Mouse (Mus musculus): ENCODE results near the gene Qrsl1. TPM values are rescaled to one million over a fixed set of nuclear protein-coding genes. Genes with fewer than 3 reads are reported as not detected.

The Qrsl1 gene
- polyA plus RNA-seq, 1 experiment from 2014 or later, result 18.0 TPM

GRCm38 (mm10) chr10:43827958-43828685 lies 73.4 kb downstream of the Qrsl1 start:
- WGBS, result 94% methylated on average over 10 of the region's 10 CpGs
- Histone ChIP-seq H3K27ac (replicated peaks; ENCODE audit: low read depth, low read length) (no peak overlapping the region), H3K27me3 (replicated peaks; ENCODE audit: control insufficient read depth, insufficient read depth, low read length) (no peaks in the 10 kb centered on the region), H3K4me2 (ENCODE audit: low read depth, low read length) (no peak overlapping the region), H3K9ac (ENCODE audit: low read depth, low read length) (no peak overlapping the region), H3K9me3 (ENCODE audit: control insufficient read depth, low read length) (peaks cover 5% of the 10 kb centered on the region; the same call in 1 of the 2 replicates), H3K36me3 (ENCODE audit: control insufficient read depth, insufficient read depth, low read length) (no peaks in the 10 kb centered on the region), H3K4me3 (ENCODE audit: low read depth, low read length) (no peak overlapping the region), H3K4me1 (ENCODE audit: control insufficient read depth, insufficient read depth, low read length) (0 out of 2 replicates have a peak, but pooled peaks cover 6% of the 10 kb centered on the region)
- DNase-seq (ENCODE audit: low spot score) (no peak), ATAC-seq (ENCODE audit: low read depth) (no peak)

DNA sequence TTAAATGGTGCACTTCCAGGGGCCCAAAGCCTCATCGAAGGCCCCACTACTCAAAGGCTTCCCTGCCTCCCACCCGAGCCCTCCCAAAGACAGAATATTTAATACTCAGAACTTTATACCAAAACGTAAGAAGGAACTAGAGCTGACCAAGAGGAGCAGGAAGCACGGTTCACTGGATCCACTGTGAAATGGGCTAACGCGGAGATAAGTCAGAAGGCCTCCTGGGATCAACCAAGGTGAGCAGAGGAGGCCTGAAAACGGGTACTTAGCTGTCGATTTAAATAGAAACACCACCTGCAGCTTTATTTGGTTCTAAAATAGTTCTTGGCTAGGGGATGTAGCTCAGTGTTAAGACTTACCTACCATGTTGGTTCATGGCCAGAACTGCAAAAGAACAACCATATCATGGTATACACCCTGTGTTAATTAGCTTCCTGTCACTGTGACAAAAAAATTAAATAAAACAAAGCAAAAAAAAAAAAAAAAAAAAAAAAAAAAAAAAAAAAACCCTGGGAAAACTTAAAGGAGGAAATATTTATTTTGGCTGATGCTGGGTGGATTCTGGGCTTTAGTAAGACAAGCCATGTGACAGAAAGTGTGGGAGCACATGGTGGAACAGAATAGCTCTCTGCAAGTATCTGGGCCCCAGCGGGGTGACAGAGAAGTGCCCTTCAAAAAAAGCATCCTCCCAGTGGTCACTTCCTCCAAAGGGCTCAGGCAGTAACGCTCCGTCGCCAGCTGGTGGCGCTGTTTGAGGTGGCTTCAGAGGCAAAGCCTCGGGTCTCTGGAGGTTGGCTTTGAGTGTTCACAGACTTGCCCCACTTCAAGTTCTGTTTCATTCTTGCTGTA lies 74.5 kb downstream of the Qrsl1 start:
- H3K27me3 ChIP-seq (replicated peaks; ENCODE audit: control insufficient read depth, insufficient read depth, low read length), result no peaks in the 10 kb centered on the region
- DNase-seq (ENCODE audit: low spot score) (no peak), ATAC-seq (ENCODE audit: low read depth) (no peak)
- no peak overlapping the region for H3K9ac ChIP-seq (ENCODE audit: low read depth, low read length)
- no peak overlapping the region for H3K27ac ChIP-seq (replicated peaks; ENCODE audit: low read depth, low read length)
- peaks cover 5% of the 10 kb centered on the region; the same call in 1 of the 2 replicates for H3K9me3 ChIP-seq (ENCODE audit: control insufficient read depth, low read length)
- 0 out of 2 replicates have a peak, but pooled peaks cover 6% of the 10 kb centered on the region for H3K4me1 ChIP-seq (ENCODE audit: control insufficient read depth, insufficient read depth, low read length)
- no peak overlapping the region for H3K4me3 ChIP-seq (ENCODE audit: low read depth, low read length)
- 77% methylated on average over 14 of the region's 14 CpGs for WGBS
- no peaks in the 10 kb centered on the region for H3K36me3 ChIP-seq (ENCODE audit: control insufficient read depth, insufficient read depth, low read length)
- no peak overlapping the region for H3K4me2 ChIP-seq (ENCODE audit: low read depth, low read length)

GRCm38 (mm10) chr10:43825696-43826095 lies 75.8 kb downstream of the Qrsl1 start:
- ATAC-seq (ENCODE audit: low read depth), result no peak
- Histone ChIP-seq H3K9me3 (ENCODE audit: control insufficient read depth, low read length) (peaks cover 5% of the 10 kb centered on the region; the same call in 1 of the 2 replicates), H3K4me3 (ENCODE audit: low read depth, low read length) (no peak overlapping the region), H3K27me3 (replicated peaks; ENCODE audit: control insufficient read depth, insufficient read depth, low read length) (no peaks in the 10 kb centered on the region), H3K9ac (ENCODE audit: low read depth, low read length) (no peak overlapping the region), H3K27ac (replicated peaks; ENCODE audit: low read depth, low read length) (no peak overlapping the region), H3K36me3 (ENCODE audit: control insufficient read depth, insufficient read depth, low read length) (no peaks in the 10 kb centered on the region), H3K4me2 (ENCODE audit: low read depth, low read length) (no peak overlapping the region), H3K4me1 (ENCODE audit: control insufficient read depth, insufficient read depth, low read length) (0 out of 2 replicates have a peak, but pooled peaks cover 6% of the 10 kb centered on the region)
- no peak for DNase-seq (ENCODE audit: low spot score)
- 91% methylated on average over 6 of the region's 6 CpGs for WGBS

DNA sequence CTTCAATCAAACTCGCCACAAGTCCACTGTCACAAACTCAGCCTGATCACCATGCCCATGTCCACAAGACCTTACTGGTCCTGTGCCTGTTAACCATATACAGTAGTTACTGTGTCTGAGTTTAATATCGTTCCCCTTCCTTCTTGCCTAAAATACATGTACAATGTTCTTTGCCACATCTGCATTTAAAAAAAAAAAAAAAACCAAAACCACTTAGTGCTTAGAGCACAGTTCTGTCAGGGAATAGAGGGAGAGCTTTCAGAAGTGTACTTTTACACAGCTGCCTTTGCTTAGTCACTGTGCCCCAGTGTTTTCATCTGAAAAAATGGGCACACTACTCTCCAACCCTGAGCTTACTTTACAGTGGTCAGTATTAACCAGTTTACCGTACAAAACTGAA lies 76.8 kb downstream of the Qrsl1 start:
- Histone ChIP-seq H3K4me3 (ENCODE audit: low read depth, low read length) (no peak overlapping the region), H3K27me3 (replicated peaks; ENCODE audit: control insufficient read depth, insufficient read depth, low read length) (no peaks in the 10 kb centered on the region), H3K9ac (ENCODE audit: low read depth, low read length) (no peak overlapping the region), H3K27ac (replicated peaks; ENCODE audit: low read depth, low read length) (no peak overlapping the region), H3K9me3 (ENCODE audit: control insufficient read depth, low read length) (peaks cover 5% of the 10 kb centered on the region; the same call in 1 of the 2 replicates), H3K4me2 (ENCODE audit: low read depth, low read length) (no peak overlapping the region), H3K36me3 (ENCODE audit: control insufficient read depth, insufficient read depth, low read length) (no peaks in the 10 kb centered on the region), H3K4me1 (ENCODE audit: control insufficient read depth, insufficient read depth, low read length) (no peaks in the 10 kb centered on the region)
- 84% methylated on average over 3 of the region's 3 CpGs for WGBS
- ATAC-seq (ENCODE audit: low read depth), result no peak
- DNase-seq (ENCODE audit: low spot score), result no peak

Other genes with a start within 250 kb of the Qrsl1 start
- 11.7 and 12.4 TPM in 2 replicates for gene Rtn4ip1, start 62 bp upstream of the Qrsl1 start, polyA plus RNA-seq (2014; fragmentation: Nextera tagmentation; extraction: Ambion mirVana)
- gene Crybg1, start 247.1 kb upstream of the Qrsl1 start, polyA plus RNA-seq (2014; fragmentation: Nextera tagmentation; extraction: Ambion mirVana), result 2.9 and 3.6 TPM in 2 replicates

Measured in embryonic facial prominence, embryonic 14.5 days (tissue).